Mouse (Mus musculus): ENCODE results near the gene Slc8a1.

GRCm38 (mm10) chr17:81455269-81455668 lies 282.9 kb downstream of the Slc8a1 start:
- TF ChIP-seq GATA1 (IDR thresholded peaks at IDR 0.05; ENCODE audit: borderline replicate concordance, low read length), result no peak
- no peak for TF ChIP-seq FLI1 (IDR thresholded peaks at IDR 0.05; ENCODE audit: low read length)
